Mouse (Mus musculus) gonadal fat pad, adult 2 months (tissue): Measurements from ENCODE around the gene Htr3b. TPM values are rescaled to one million over a fixed set of nuclear protein-coding genes. Genes with fewer than 3 reads are reported as not detected.

Experiments
- DNase-seq: peaks from one replicate; pipeline ENCODE4 v3.0.0-alpha.2; 2012; ENCODE audit warnings: low read depth
- polyA plus RNA-seq: library from polyadenylated mRNA; depleted of rRNA; stranded (reverse); fragments of >200 nt; gene quantifications from 2 replicates; pipeline ENCODE4 v1.2.3, GENCODE M21; 2012; rRNA removed

Gene Htr3b
- polyA plus RNA-seq, 1 experiment = not detected

GRCm38 (mm10) chr9:48916011-48916788, 48.6 kb downstream of the Htr3b start:
- DNase-seq = no peak

GRCm38 (mm10) chr9:48910885-48911537, 53.8 kb downstream of the Htr3b start, which contains the start of gene Htr3a:
Gene Htr3a, minus strand, starts transcription at chr9:48911099.
- DNase-seq = no peak

GRCm38 (mm10) chr9:48904421-48904820, 60.4 kb downstream of the Htr3b start:
- no peak for DNase-seq

GRCm38 (mm10) chr9:48903766-48904165, 61.0 kb downstream of the Htr3b start:
- no peak for DNase-seq

- DNase-seq = no peak
Observed at GRCm38 (mm10) chr9:48898551-48898950, 66.2 kb downstream of the Htr3b start.

- DNase-seq = no peak
Observed at GRCm38 (mm10) chr9:48895819-48896536, 68.8 kb downstream of the Htr3b start.

- no peak for DNase-seq
Observed at GRCm38 (mm10) chr9:48894755-48895154, 70.0 kb downstream of the Htr3b start.

GRCm38 (mm10) chr9:48893986-48894385, 70.8 kb downstream of the Htr3b start:
- no peak for DNase-seq

- no peak for DNase-seq
Observed at GRCm38 (mm10) chr9:48889093-48889492, 75.7 kb downstream of the Htr3b start.

Other genes starting within 250 kb of the Htr3b start
- gene Zbtb16, start 128.8 kb downstream of the Htr3b start, polyA plus RNA-seq = 22.4 and 26.2 TPM in 2 replicates
- not detected in 2 replicates for gene Htr3a, start 53.9 kb downstream of the Htr3b start, polyA plus RNA-seq
- 5.8 and 6.0 TPM in 2 replicates for gene Usp28, start 20.4 kb upstream of the Htr3b start, polyA plus RNA-seq
- 9.4 and 11.1 TPM in 2 replicates for gene Zw10, start 90.6 kb upstream of the Htr3b start, polyA plus RNA-seq
- gene Tmprss5, start 116.3 kb upstream of the Htr3b start, polyA plus RNA-seq = 0.63 and 1.0 TPM in 2 replicates